Mouse (Mus musculus) stomach, postnatal 0 days (tissue): ENCODE measurements around the gene Atxn1l.

Source experiments
- CTCF ChIP-seq: IDR thresholded peaks from 2 replicates; pipeline ENCODE4 v1.5.1; 2016; ENCODE audit warnings: antibody characterized with exemption, low read depth, mild to moderate bottlenecking, moderate library complexity
- EP300 ChIP-seq: optimal IDR thresholded peaks from 2 replicates; pipeline ENCODE3; 2016; ENCODE audit warnings: antibody characterized with exemption

GRCm38 (mm10) chr8:109714961-109715360, 22.6 kb downstream of the Atxn1l start:
- TF ChIP-seq CTCF, result no peak
- TF ChIP-seq EP300, result no peak
